ENCODE assay signal across 27 mouse cellular contexts in the genomic region with DNA sequence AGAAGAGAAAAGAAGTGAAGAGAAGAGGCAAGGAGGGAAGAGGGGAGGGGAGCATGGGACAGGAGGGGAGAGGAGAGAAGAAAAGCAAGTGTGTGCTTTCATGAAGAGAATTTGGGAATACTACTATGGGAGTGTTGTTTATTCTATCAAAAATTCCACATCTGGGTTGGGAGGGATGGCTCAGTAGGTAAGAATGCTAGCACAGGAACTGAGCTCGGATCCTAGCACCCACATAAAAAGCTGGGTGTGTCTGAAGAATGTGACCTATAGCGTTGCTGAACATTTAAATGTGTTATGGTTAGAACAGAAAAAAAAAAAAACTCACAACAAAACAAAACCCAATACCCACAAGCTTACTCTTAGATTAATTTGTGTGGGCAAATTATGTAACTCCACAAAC.
"Had no signal": no experiment of that assay in that cellular context is flagged by ENCODE, and none has a peak within 500 bp of the region (broad histone marks: within the 10 kb centered on the region; RNA-seq: fewer than 3 reads in every experiment).

No protein-coding gene starts in this region.

- H3K9me3 ChIP-seq: embryonic facial prominence, embryonic 10.5 days; embryonic facial prominence, embryonic 12.5 days; embryonic facial prominence, embryonic 13.5 days; embryonic facial prominence, embryonic 15.5 days; forebrain, embryonic 10.5 days; forebrain, embryonic 12.5 days; forebrain, embryonic 13.5 days; forebrain, embryonic 15.5 days had no signal

- ATAC-seq: forebrain, embryonic 13.5 days; forebrain, embryonic 14.5 days; forebrain, embryonic 15.5 days; forebrain, embryonic 16.5 days; forebrain, postnatal 0 days had no signal

- H3K4me3 ChIP-seq: embryonic facial prominence, embryonic 10.5 days; embryonic facial prominence, embryonic 12.5 days; embryonic facial prominence, embryonic 13.5 days; embryonic facial prominence, embryonic 15.5 days; erythroblast, embryonic 14.5 days; forebrain, embryonic 10.5 days; forebrain, embryonic 12.5 days; forebrain, embryonic 13.5 days; forebrain, embryonic 15.5 days; gastrocnemius, adult 2 months; heart, adult 2 months had no signal

- H3K9ac ChIP-seq: embryonic facial prominence, embryonic 12.5 days; embryonic facial prominence, embryonic 13.5 days; embryonic facial prominence, embryonic 15.5 days; forebrain, embryonic 12.5 days; forebrain, embryonic 13.5 days; forebrain, embryonic 15.5 days; forebrain, postnatal 0 days had no signal

- H3K27ac ChIP-seq: embryonic facial prominence, embryonic 10.5 days; embryonic facial prominence, embryonic 12.5 days; embryonic facial prominence, embryonic 13.5 days; embryonic facial prominence, embryonic 15.5 days; forebrain, embryonic 10.5 days; forebrain, embryonic 12.5 days; forebrain, embryonic 13.5 days; forebrain, embryonic 15.5 days; gastrocnemius, adult 2 months; heart, adult 2 months had no signal

- H3K36me3 ChIP-seq: embryonic facial prominence, embryonic 10.5 days; embryonic facial prominence, embryonic 12.5 days; embryonic facial prominence, embryonic 13.5 days; embryonic facial prominence, embryonic 15.5 days; forebrain, embryonic 10.5 days; forebrain, embryonic 12.5 days; forebrain, embryonic 15.5 days had no signal

- H3K4me1 ChIP-seq: embryonic facial prominence, embryonic 10.5 days; embryonic facial prominence, embryonic 12.5 days; embryonic facial prominence, embryonic 13.5 days; embryonic facial prominence, embryonic 15.5 days; forebrain, embryonic 10.5 days; forebrain, embryonic 12.5 days; forebrain, embryonic 13.5 days; forebrain, embryonic 15.5 days had no signal

- H3K4me2 ChIP-seq: embryonic facial prominence, embryonic 12.5 days; embryonic facial prominence, embryonic 13.5 days; embryonic facial prominence, embryonic 15.5 days; forebrain, embryonic 12.5 days; forebrain, embryonic 13.5 days; forebrain, embryonic 15.5 days had no signal

- DNase-seq: cerebellum, adult 9-10 months; cerebellum, adult 9-11 months; cerebellum, postnatal 10 days; cerebellum, postnatal 14 days; cerebellum, postnatal 25 days; cerebellum, postnatal 36 days; embryo, embryonic 11 days; forebrain, postnatal 0 days; gastrocnemius, adult 2 months; gastrocnemius, postnatal 10 days; gastrocnemius, postnatal 14 days; gastrocnemius, postnatal 25 days; gastrocnemius, postnatal 36 days; heart, adult 11 months; heart, adult 18-20 months; heart, adult 2 months had no signal

- H3K27me3 ChIP-seq: embryonic facial prominence, embryonic 12.5 days; embryonic facial prominence, embryonic 13.5 days; embryonic facial prominence, embryonic 15.5 days; forebrain, embryonic 12.5 days; forebrain, embryonic 13.5 days; forebrain, embryonic 15.5 days had no signal
